Mouse (Mus musculus) limb, embryonic 12.5 days (tissue): Measurements from ENCODE around the gene Ache. TPM values are rescaled to one million over a fixed set of nuclear protein-coding genes. Genes with fewer than 3 reads are reported as not detected.

Source experiments
- ATAC-seq: fragments of 200-750 bp; cut with Nextera tagmentation; 2 replicates; pipeline ENCODE4 v1.8.0; 2017; ENCODE audit warnings: low read depth, moderate TSS enrichment; ENCODE audit not compliant: insufficient number of reproducible peaks, insufficient read depth, low FRiP score, low TSS enrichment
- H3K27ac ChIP-seq: fragments of 300-500 bp; sonication (generic); 2 replicates; pipeline ENCODE4 v1.5.1; 2016; ENCODE audit warnings: mild to moderate bottlenecking, moderate library complexity
- H3K27me3 ChIP-seq: fragments of 300-500 bp; sonication (generic); 2 replicates; pipeline ENCODE4 v1.6.1; 2016; ENCODE audit warnings: mild to moderate bottlenecking, moderate library complexity
- H3K36me3 ChIP-seq: fragments of 300-500 bp; sonication (generic); 2 replicates; pipeline ENCODE4 v1.6.1; 2016; ENCODE audit warnings: mild to moderate bottlenecking, moderate library complexity
- H3K4me1 ChIP-seq: fragments of 300-500 bp; sonication (generic); replicated peaks from 2 replicates; pipeline ENCODE4 v1.6.1; 2016
- H3K4me2 ChIP-seq: fragments of 300-500 bp; sonication (generic); 2 replicates; pipeline ENCODE4 v1.6.1; 2016; ENCODE audit warnings: mild to moderate bottlenecking, moderate library complexity
- H3K4me3 ChIP-seq: fragments of 300-500 bp; sonication (generic); replicated peaks from 2 replicates; pipeline ENCODE4 v1.5.1; 2016; ENCODE audit warnings: mild to moderate bottlenecking
- H3K9ac ChIP-seq: fragments of 300-500 bp; sonication (generic); replicated peaks from 2 replicates; pipeline ENCODE4 v1.6.1; 2016; ENCODE audit warnings: mild to moderate bottlenecking, moderate library complexity
- H3K9me3 ChIP-seq: fragments of 300-500 bp; sonication (generic); 2 replicates; pipeline ENCODE4 v1.6.1; 2016; ENCODE audit warnings: mild to moderate bottlenecking, moderate library complexity
- WGBS: fragments of 180-500 bp; shearing (Covaris S2); methylation state at CpG from one replicate; pipeline ENCODE4 v1.1.7; 2016; 5-methylcytosine and 5-hydroxymethylcytosine counted together
- polyA plus RNA-seq: library from polyadenylated mRNA; unstranded; fragments of >200 nt; fragmentation: Nextera tagmentation; extraction: Ambion mirVana; gene quantifications from 2 replicates; pipeline ENCODE4 v1.2.1, GENCODE M21; 2016

Ache gene
- polyA plus RNA-seq, 1 experiment from 2014 or later = 8.3 TPM

GRCm38 (mm10) chr5:137335066-137335465 lies 47.7 kb downstream of the Ache start:
- no peak overlapping the region for H3K4me2 ChIP-seq
- H3K27me3 ChIP-seq = no peaks in the 10 kb centered on the region
- WGBS = 77% methylated on average over 6 of the region's 6 CpGs
- peaks cover 3% of the 10 kb centered on the region; the same call in 1 of the 2 replicates for H3K36me3 ChIP-seq
- no peak overlapping the region for H3K27ac ChIP-seq
- H3K4me3 ChIP-seq = no peak overlapping the region
- no peak for ATAC-seq
- no peaks in the 10 kb centered on the region for H3K9me3 ChIP-seq
- peaks cover 26% of the 10 kb centered on the region for H3K4me1 ChIP-seq
- H3K9ac ChIP-seq = no peak overlapping the region

GRCm38 (mm10) chr5:137337190-137337589 lies 49.9 kb downstream of the Ache start:
- ATAC-seq = no peak
- H3K27ac ChIP-seq = no peak overlapping the region

GRCm38 (mm10) chr5:137338256-137338655 lies 50.9 kb downstream of the Ache start:
- ATAC-seq = peak; percentile 77
- Histone ChIP-seq H3K27ac (peak overlapping the region; percentile 69), H3K36me3 (no peaks in the 10 kb centered on the region), H3K9ac (peak overlapping the region; percentile 62), H3K4me3 (peak overlapping the region; percentile 41), H3K9me3 (no peaks in the 10 kb centered on the region), H3K27me3 (no peaks in the 10 kb centered on the region), H3K4me2 (peak overlapping the region; percentile 66), H3K4me1 (peaks cover 13% of the 10 kb centered on the region)
- WGBS = under 1% methylated on average over 19 of the region's 19 CpGs

More at GRCm38 (mm10) chr5:137337190-137337589, 49.9 kb downstream of the Ache start:
- Histone ChIP-seq H3K4me2 (no peak overlapping the region), H3K36me3 (no peaks in the 10 kb centered on the region), H3K9me3 (no peaks in the 10 kb centered on the region), H3K4me3 (no peak overlapping the region), H3K4me1 (peaks cover 23% of the 10 kb centered on the region), H3K27me3 (no peaks in the 10 kb centered on the region), H3K9ac (no peak overlapping the region)
- 41% methylated on average over 8 of the region's 8 CpGs for WGBS

GRCm38 (mm10) chr5:137338663-137339289 lies 51.5 kb downstream of the Ache start:
- Histone ChIP-seq H3K4me3 (peak overlapping the region; percentile 41), H3K4me2 (peak overlapping the region; percentile 66), H3K4me1 (peaks cover 13% of the 10 kb centered on the region), H3K9ac (peak overlapping the region; percentile 62), H3K9me3 (no peaks in the 10 kb centered on the region), H3K27me3 (no peaks in the 10 kb centered on the region), H3K27ac (peak overlapping the region; percentile 72), H3K36me3 (no peaks in the 10 kb centered on the region)
- WGBS = 2% methylated on average over 11 of the region's 11 CpGs
- ATAC-seq = no peak

GRCm38 (mm10) chr5:137339290-137339979 lies 52.1 kb downstream of the Ache start:
- 14% methylated on average over 22 of the region's 22 CpGs for WGBS
- H3K4me2 ChIP-seq = peak overlapping the region; percentile 66
- no peaks in the 10 kb centered on the region for H3K27me3 ChIP-seq
- H3K9me3 ChIP-seq = no peaks in the 10 kb centered on the region
- H3K9ac ChIP-seq = peak overlapping the region; percentile 62
- no peak for ATAC-seq
- peak overlapping the region; percentile 72; the same call in 1 of the 2 replicates for H3K27ac ChIP-seq
- H3K4me3 ChIP-seq = peak overlapping the region; percentile 41
- H3K36me3 ChIP-seq = no peaks in the 10 kb centered on the region
- H3K4me1 ChIP-seq = peaks cover 13% of the 10 kb centered on the region

GRCm38 (mm10) chr5:137340222-137340621 lies 52.9 kb downstream of the Ache start:
- Histone ChIP-seq H3K27ac (0 out of 2 replicates have a peak overlapping the region, but pooled peaks have one; percentile 72), H3K4me3 (no peak overlapping the region), H3K4me2 (no peak overlapping the region), H3K4me1 (peaks cover 19% of the 10 kb centered on the region), H3K27me3 (no peaks in the 10 kb centered on the region), H3K9ac (no peak overlapping the region), H3K36me3 (no peaks in the 10 kb centered on the region), H3K9me3 (no peaks in the 10 kb centered on the region)
- no peak for ATAC-seq
- 81% methylated on average over 6 of the region's 6 CpGs for WGBS

- Histone ChIP-seq H3K27me3 (no peaks in the 10 kb centered on the region), H3K9ac (no peak overlapping the region), H3K4me1 (peaks cover 37% of the 10 kb centered on the region), H3K9me3 (no peaks in the 10 kb centered on the region), H3K36me3 (no peaks in the 10 kb centered on the region), H3K27ac (no peak overlapping the region), H3K4me3 (no peak overlapping the region), H3K4me2 (no peak overlapping the region)
- WGBS = 78% methylated on average over 7 of the region's 7 CpGs
- ATAC-seq = no peak
These were observed 55.2 kb downstream of the Ache start for GRCm38 (mm10) chr5:137342407-137343012.

- H3K4me2 ChIP-seq = no peak overlapping the region
- H3K27me3 ChIP-seq = no peaks in the 10 kb centered on the region
- no peaks in the 10 kb centered on the region for H3K36me3 ChIP-seq
- H3K9me3 ChIP-seq = no peaks in the 10 kb centered on the region
- H3K4me3 ChIP-seq = no peak overlapping the region
- 96% methylated on average over 5 of the region's 5 CpGs for whole genome bisulfite sequencing
- no peak overlapping the region for H3K9ac ChIP-seq
- no peak overlapping the region for H3K27ac ChIP-seq
- H3K4me1 ChIP-seq = peaks cover 46% of the 10 kb centered on the region
- ATAC-seq = no peak
These were observed 56.1 kb downstream of the Ache start for GRCm38 (mm10) chr5:137343412-137343811.

- H3K4me2 ChIP-seq = no peak overlapping the region
- no peaks in the 10 kb centered on the region; the same call in 1 of the 2 replicates for H3K27me3 ChIP-seq
- H3K9ac ChIP-seq = no peak overlapping the region
- H3K36me3 ChIP-seq = no peaks in the 10 kb centered on the region
- H3K9me3 ChIP-seq = no peaks in the 10 kb centered on the region
- no peak overlapping the region for H3K27ac ChIP-seq
- ATAC-seq = no peak
- H3K4me3 ChIP-seq = no peak overlapping the region
- H3K4me1 ChIP-seq = peaks cover 48% of the 10 kb centered on the region
These were observed 56.5 kb downstream of the Ache start for GRCm38 (mm10) chr5:137343869-137344268.
